Mouse (Mus musculus) kidney, adult 2 months (tissue): ENCODE measurements around the gene Tmem198b. TPM values are rescaled to one million over a fixed set of nuclear protein-coding genes. Genes with fewer than 3 reads are reported as not detected.
"Not testable (repeated sequence)": the region's sequence is repeated elsewhere in the genome, so short reads cannot be mapped to it uniquely, and the experiment has no call there.

Experiments
- DNase-seq: peaks from one replicate; pipeline ENCODE4 v3.0.0; 2021
- H3K27ac ChIP-seq: fragments of 200-500 bp; 2 replicates; pipeline ENCODE4 v1.5.1; 2012; ENCODE audit warnings: low read depth, low read length, control low read depth, inconsistent platforms; ENCODE audit not compliant: insufficient read depth
- H3K27me3 ChIP-seq: fragments of 200-500 bp; replicated peaks from 2 replicates; pipeline ENCODE4 v1.6.1; 2012; ENCODE audit warnings: mild to moderate bottlenecking, moderate library complexity, low read length, inconsistent platforms; ENCODE audit not compliant: control insufficient read depth, insufficient read depth
- H3K36me3 ChIP-seq: fragments of 200-500 bp; 2 replicates; pipeline ENCODE4 v1.6.1; 2012; ENCODE audit warnings: mild to moderate bottlenecking, moderate library complexity, low read length, inconsistent platforms; ENCODE audit not compliant: control insufficient read depth, insufficient read depth
- H3K4me1 ChIP-seq: fragments of 200-500 bp; 2 replicates; pipeline ENCODE4 v1.6.1; 2011; ENCODE audit warnings: low read length; ENCODE audit not compliant: control insufficient read depth, insufficient read depth
- H3K4me3 ChIP-seq: fragments of 200-500 bp; 2 replicates; pipeline ENCODE4 v1.5.1; 2011; ENCODE audit warnings: mild to moderate bottlenecking, low read depth, low read length, control low read depth; ENCODE audit not compliant: insufficient read depth
- CTCF ChIP-seq: fragments of 200-500 bp; conservative IDR thresholded peaks from 2 replicates; pipeline ENCODE4 v1.5.1; 2011; ENCODE audit warnings: low read depth, mild to moderate bottlenecking, control low read depth, low read length, moderate library complexity, mixed read lengths; ENCODE audit not compliant: insufficient read depth, insufficient read length
- POLR2A ChIP-seq: fragments of 200-500 bp; IDR thresholded peaks from one replicate; pipeline ENCODE4 v1.6.1; 2011; ENCODE audit warnings: low read depth, low read length, control low read depth
- WGBS: fragments of 180-500 bp; shearing (Covaris S2); methylation state at CpG from one replicate; pipeline ENCODE4 v1.1.7; 2018; 5-methylcytosine and 5-hydroxymethylcytosine counted together
- polyA plus RNA-seq: library from polyadenylated mRNA; depleted of rRNA; stranded (reverse); fragments of >200 nt; gene quantifications from 2 replicates; pipeline ENCODE4 v1.2.3, GENCODE M21; 2012

Gene Tmem198b
- polyA plus RNA-seq, 1 experiment, result 10.0 TPM

GRCm38 (mm10) chr10:128839434-128839833 lies 35.3 kb upstream of the Tmem198b start:
- Histone ChIP-seq H3K4me3 (no peak overlapping the region), H3K27ac (no peak overlapping the region), H3K27me3 (no peaks in the 10 kb centered on the region), H3K36me3 (peaks cover 8% of the 10 kb centered on the region), H3K4me1 (no peaks in the 10 kb centered on the region)
- TF ChIP-seq CTCF (no peak), POLR2A (no peak)
- no peak for DNase-seq

- no peak overlapping the region for H3K4me3 ChIP-seq
- no peak for DNase-seq
- TF ChIP-seq POLR2A (no peak), CTCF (no peak)
- peaks cover 3% of the 10 kb centered on the region for H3K36me3 ChIP-seq
- no peaks in the 10 kb centered on the region for H3K27me3 ChIP-seq
- H3K27ac ChIP-seq, result no peak overlapping the region
- no peaks in the 10 kb centered on the region for H3K4me1 ChIP-seq
These were observed 33.2 kb upstream of the Tmem198b start for GRCm38 (mm10) chr10:128837400-128837799.

- H3K4me1 ChIP-seq, result peaks cover 3% of the 10 kb centered on the region; the same call in 1 of the 2 replicates
- H3K27me3 ChIP-seq, result no peaks in the 10 kb centered on the region
- no peak for DNase-seq
- WGBS, result 92% methylated on average over 9 of the region's 9 CpGs
- H3K36me3 ChIP-seq, result no peaks in the 10 kb centered on the region; the same call in 1 of the 2 replicates
- no peak overlapping the region for H3K4me3 ChIP-seq
- TF ChIP-seq CTCF, result no peak
- TF ChIP-seq POLR2A, result no peak
- no peak overlapping the region for H3K27ac ChIP-seq
These were observed 19.7 kb upstream of the Tmem198b start for GRCm38 (mm10) chr10:128823821-128824220.

DNA sequence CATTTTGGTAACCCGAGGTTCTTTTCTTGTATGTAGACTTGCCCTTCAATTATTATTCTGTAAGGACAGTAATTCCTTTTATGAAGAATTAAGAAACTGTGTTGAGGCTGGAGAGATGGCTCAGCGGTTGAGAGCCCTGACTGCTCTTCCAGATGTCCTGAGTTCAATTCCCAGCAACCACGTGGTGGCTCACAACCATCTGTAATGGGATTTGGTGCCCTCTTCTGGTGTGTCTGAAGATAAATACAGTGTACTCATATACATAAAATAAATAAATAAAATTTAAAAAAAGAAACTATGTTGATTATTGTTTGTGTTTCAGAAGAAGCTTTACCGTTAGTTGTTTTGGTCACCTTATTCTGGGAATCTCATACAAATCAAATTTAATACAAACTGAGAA lies 18.9 kb upstream of the Tmem198b start:
- not testable (repeated sequence) for H3K4me1 ChIP-seq, H3K27ac ChIP-seq, DNase-seq, H3K36me3 ChIP-seq, H3K27me3 ChIP-seq, H3K4me3 ChIP-seq
- 77% methylated on average over 4 of the region's 4 CpGs for WGBS

GRCm38 (mm10) chr10:128822135-128822534 lies 18.0 kb upstream of the Tmem198b start:
- Histone ChIP-seq H3K4me3 (peak overlapping the region; percentile 81), H3K36me3 (no peaks in the 10 kb centered on the region; the same call in 1 of the 2 replicates), H3K27ac (peak overlapping the region; percentile 54; the same call in 1 of the 2 replicates), H3K4me1 (peaks cover 3% of the 10 kb centered on the region; the same call in 1 of the 2 replicates), H3K27me3 (no peaks in the 10 kb centered on the region)
- DNase-seq, result no peak
- WGBS, result 2% methylated on average over 13 of the region's 13 CpGs
- TF ChIP-seq POLR2A, result no peak
- TF ChIP-seq CTCF, result no peak

- Histone ChIP-seq H3K27me3 (no peaks in the 10 kb centered on the region), H3K4me3 (peak within 1 kb of the TSS; percentile 81), H3K36me3 (no peaks in the 10 kb centered on the region; the same call in 1 of the 2 replicates), H3K4me1 (peaks cover 3% of the 10 kb centered on the region; the same call in 1 of the 2 replicates), H3K27ac (peak within 1 kb of the TSS; percentile 54; the same call in 1 of the 2 replicates)
- TF ChIP-seq CTCF, result no peak
- peak; percentile 26 for TF ChIP-seq POLR2A
- under 1% methylated on average over 46 of the region's 46 CpGs for WGBS
- peak; percentile 100 for DNase-seq
These were observed 17.3 kb upstream of the Tmem198b start, which contains the start of gene Ormdl2 for GRCm38 (mm10) chr10:128821358-128822056. TSS of gene Ormdl2 (minus strand) at chr10:128821645.

DNA sequence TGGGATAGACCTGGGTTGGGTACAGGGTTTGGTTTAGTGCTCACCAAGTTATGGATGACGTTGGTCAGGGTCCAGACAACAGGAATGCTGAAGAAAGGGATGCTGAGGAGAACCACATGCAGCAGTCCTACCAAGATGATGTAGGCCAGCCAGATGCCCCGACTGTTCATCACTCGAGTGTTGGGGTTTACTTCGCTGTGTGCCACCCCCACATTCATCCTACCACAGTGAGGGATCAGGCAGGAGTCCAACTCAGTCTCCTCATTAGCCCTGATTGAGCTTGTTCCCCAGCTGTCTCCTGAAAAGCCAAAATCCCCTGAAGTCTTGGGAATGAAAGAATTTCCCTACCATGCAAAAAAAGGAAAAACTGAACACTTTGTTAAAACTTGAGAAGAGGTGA lies 16.0 kb upstream of the Tmem198b start:
- Histone ChIP-seq H3K4me1 (peaks cover 3% of the 10 kb centered on the region; the same call in 1 of the 2 replicates), H3K27ac (no peak overlapping the region), H3K36me3 (no peaks in the 10 kb centered on the region; the same call in 1 of the 2 replicates), H3K4me3 (no peak overlapping the region), H3K27me3 (no peaks in the 10 kb centered on the region)
- 79% methylated on average over 4 of the region's 4 CpGs for WGBS
- DNase-seq, result no peak
- no peak for TF ChIP-seq CTCF
- no peak for TF ChIP-seq POLR2A

GRCm38 (mm10) chr10:128817033-128817432 lies 12.9 kb upstream of the Tmem198b start, which contains the start of gene Sarnp:
TSS of gene Sarnp (plus strand) at chr10:128817333.
- WGBS, result 83% methylated on average over 13 of the region's 13 CpGs
- H3K27ac ChIP-seq, result no peak within 1 kb of the TSS
- no peaks in the 10 kb centered on the region for H3K27me3 ChIP-seq
- DNase-seq, result no peak
- H3K4me3 ChIP-seq, result no peak within 1 kb of the TSS
- peaks cover 3% of the 10 kb centered on the region for H3K36me3 ChIP-seq
- peaks cover 3% of the 10 kb centered on the region; the same call in 1 of the 2 replicates for H3K4me1 ChIP-seq
- no peak for TF ChIP-seq CTCF
- no peak for TF ChIP-seq POLR2A
